Mouse (Mus musculus): ENCODE data around the gene Tlr4. TPM values are rescaled to one million over a fixed set of nuclear protein-coding genes. Genes with fewer than 3 reads are reported as not detected.

Tlr4 gene
- total and polyA plus RNA-seq, 3 experiments: 8.6 to 22.1 (median 19.0) TPM

DNA sequence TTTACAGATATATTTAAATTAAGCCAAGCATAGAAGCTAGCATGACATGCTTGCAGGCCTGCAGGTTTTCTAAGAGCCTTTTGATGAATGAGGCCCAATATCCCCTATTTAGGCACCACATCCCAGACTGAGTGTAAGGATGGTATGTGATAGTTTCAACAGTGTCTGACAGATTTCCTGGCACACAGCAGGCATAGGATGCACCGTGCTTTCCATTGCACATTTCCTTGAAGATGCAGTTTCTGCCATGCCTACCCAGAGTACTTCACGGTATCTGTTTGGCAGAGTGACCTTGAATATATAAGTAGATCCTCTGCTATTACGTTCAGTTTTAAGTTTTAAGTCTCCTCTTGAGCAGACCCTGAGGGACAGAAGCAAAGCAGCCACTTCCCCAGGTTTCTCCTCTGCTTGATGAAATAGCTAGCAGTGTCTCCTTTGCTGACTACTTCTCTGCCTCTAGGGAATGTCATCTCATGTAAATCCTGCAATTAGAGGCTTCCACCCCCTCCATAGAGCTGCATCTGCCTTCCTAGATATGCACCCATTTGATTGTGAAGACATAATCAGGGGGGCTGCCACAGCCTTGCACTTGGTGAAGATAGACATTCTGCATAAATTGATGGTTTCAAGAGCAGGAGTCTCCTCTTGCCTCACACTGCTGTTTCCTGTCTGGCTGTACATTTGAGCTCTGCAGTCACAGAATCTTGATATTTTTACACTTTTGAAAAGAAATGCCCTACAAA lies 92.4 kb downstream of the Tlr4 start (continued):
- TF ChIP-seq SIN3A (IDR thresholded peaks at IDR 0.05; ENCODE audit: low read length): no peak

DNA sequence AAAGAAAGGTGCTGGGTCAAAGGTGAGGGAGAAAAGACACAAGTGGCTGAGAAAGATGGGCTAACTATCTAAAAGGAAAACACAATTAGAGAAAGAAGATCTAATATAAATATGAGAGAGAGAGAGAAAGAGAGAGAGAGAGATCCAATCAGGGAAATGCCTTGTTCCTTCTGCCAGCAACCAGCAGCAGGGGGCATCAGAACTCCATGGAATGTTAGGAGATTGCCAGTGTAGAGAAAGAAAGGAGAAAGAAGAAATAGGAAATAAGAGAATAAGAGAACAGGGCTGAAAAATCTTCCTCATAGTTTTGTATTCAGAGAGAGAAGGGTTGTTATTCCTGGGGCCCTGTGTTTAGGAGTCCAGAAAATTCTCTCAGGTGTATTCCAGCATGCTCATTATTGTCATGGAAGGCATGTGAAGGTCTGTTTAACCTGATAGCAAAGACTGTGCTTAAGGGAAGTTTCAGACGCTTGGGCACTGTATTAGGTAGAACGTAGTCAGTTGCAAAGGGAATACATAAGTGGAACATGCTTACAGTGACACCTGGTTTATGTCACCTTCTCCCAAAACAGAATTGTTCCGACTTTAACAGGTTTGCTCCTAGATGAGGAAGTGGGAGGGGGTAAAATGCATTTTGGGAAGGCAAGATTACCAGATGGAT lies 96.4 kb downstream of the Tlr4 start:
- H3K4me1 ChIP-seq (ENCODE audit: control insufficient read depth in 1 of 2, insufficient read depth in 2 of 2): no peaks in the 10 kb centered on the region; a peak in 1 of 4 replicates
- H3K9me3 ChIP-seq (replicated peaks; ENCODE audit: low read length): no peaks in the 10 kb centered on the region
- H3K4me2 ChIP-seq (ENCODE audit: insufficient read depth, low read depth, poor library complexity, severe bottlenecking): no peak overlapping the region
- no peaks in the 10 kb centered on the region for H3K36me3 ChIP-seq (replicated peaks in 1 of 2; ENCODE audit: control insufficient read depth in 1 of 2, insufficient read depth in 1 of 2, low read length in 1 of 2)
- no peaks in the 10 kb centered on the region for H3K27me3 ChIP-seq (replicated peaks)
- no peak overlapping the region for H3K27ac ChIP-seq (ENCODE audit: insufficient read depth, low read depth)
- no peak overlapping the region for H3K4me3 ChIP-seq (replicated peaks in 1 of 3; ENCODE audit: low read depth in 2 of 3, low read length in 2 of 3, poor library complexity in 1 of 3)
- H3K9ac ChIP-seq (ENCODE audit: insufficient read depth, low read depth): no peak overlapping the region
- no peaks in the 10 kb centered on the region for H3K79me2 ChIP-seq (replicated peaks; ENCODE audit: control insufficient read depth, extremely low read depth, insufficient read depth, poor library complexity, severe bottlenecking)
- peak; percentile 4 for DNase-seq (ENCODE audit: extremely low read depth)
- peak in 1 of 2 experiments; percentile 45; a peak in 2 of 4 replicates for TF ChIP-seq CTCF (conservative IDR thresholded peaks at IDR 0.05 in 1 of 2, IDR thresholded peaks at IDR 0.05 in 1 of 2; ENCODE audit: low read depth in 2 of 2, low read length in 2 of 2)
- no peak for TF ChIP-seq TCF12 (IDR thresholded peaks at IDR 0.05; ENCODE audit: low read depth, low read length)
- peak; percentile 45 for TF ChIP-seq RAD21 (IDR thresholded peaks at IDR 0.05; ENCODE audit: low read depth, low read length)
- dilution Hi-C loops (cut with MboI; ENCODE audit: extremely low pct_ligation_motif_present, extremely low pct_unique_long_range_greater_than_20kb, low sequenced_read_pairs): no loop called here
- in situ Hi-C loops (cut with MboI; ENCODE audit: low pct_ligation_motif_present, low pct_unique_long_range_greater_than_20kb, low sequenced_read_pairs): no loop called here

DNA sequence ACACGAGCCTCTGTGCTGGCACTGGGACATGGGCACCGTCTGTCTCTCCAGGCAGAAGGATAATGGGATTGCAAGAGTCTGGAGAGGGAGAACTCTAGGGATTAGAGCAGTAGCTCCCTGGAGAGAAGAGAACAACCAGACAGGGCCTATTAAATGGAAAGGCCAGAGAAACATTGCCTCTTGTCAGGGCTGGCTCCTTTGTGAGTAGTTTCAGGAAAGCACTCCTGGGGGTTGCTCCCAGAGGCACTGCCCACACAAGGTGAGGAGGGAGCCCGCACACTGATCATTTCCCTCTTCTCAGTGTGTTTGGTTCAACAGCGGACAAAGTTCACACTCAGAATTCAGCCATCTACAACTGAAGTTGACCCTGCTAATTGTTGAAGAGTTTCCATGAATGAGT lies 98.7 kb downstream of the Tlr4 start:
- Histone ChIP-seq H3K36me3 (replicated peaks in 1 of 2; ENCODE audit: control insufficient read depth in 1 of 2, insufficient read depth in 1 of 2, low read length in 1 of 2) (no peaks in the 10 kb centered on the region), H3K27me3 (replicated peaks) (no peaks in the 10 kb centered on the region), H3K4me3 (replicated peaks in 1 of 3; ENCODE audit: low read depth in 2 of 3, low read length in 2 of 3, poor library complexity in 1 of 3) (no peak overlapping the region), H3K9me3 (replicated peaks; ENCODE audit: low read length) (no peaks in the 10 kb centered on the region), H3K9ac (ENCODE audit: insufficient read depth, low read depth) (no peak overlapping the region), H3K4me1 (ENCODE audit: control insufficient read depth in 1 of 2, insufficient read depth in 2 of 2) (no peaks in the 10 kb centered on the region; a peak in 1 of 4 replicates), H3K79me2 (replicated peaks; ENCODE audit: control insufficient read depth, extremely low read depth, insufficient read depth, poor library complexity, severe bottlenecking) (no peaks in the 10 kb centered on the region), H3K4me2 (ENCODE audit: insufficient read depth, low read depth, poor library complexity, severe bottlenecking) (no peak overlapping the region), H3K27ac (ENCODE audit: insufficient read depth, low read depth) (no peak overlapping the region)
- DNase-seq (ENCODE audit: extremely low read depth): no peak
- in situ Hi-C loops (cut with MboI; ENCODE audit: low pct_ligation_motif_present, low pct_unique_long_range_greater_than_20kb, low sequenced_read_pairs): no loop called here
- dilution Hi-C loops (cut with MboI; ENCODE audit: extremely low pct_ligation_motif_present, extremely low pct_unique_long_range_greater_than_20kb, low sequenced_read_pairs): no loop called here
- TF ChIP-seq MYC (IDR thresholded peaks at IDR 0.05; ENCODE audit: low read depth, low read length): no peak
- no peak for TF ChIP-seq NRF1 (IDR thresholded peaks at IDR 0.05; ENCODE audit: low read depth, low read length)
- TF ChIP-seq RCOR1 (conservative IDR thresholded peaks at IDR 0.05; ENCODE audit: low read depth, low read length): no peak

DNA sequence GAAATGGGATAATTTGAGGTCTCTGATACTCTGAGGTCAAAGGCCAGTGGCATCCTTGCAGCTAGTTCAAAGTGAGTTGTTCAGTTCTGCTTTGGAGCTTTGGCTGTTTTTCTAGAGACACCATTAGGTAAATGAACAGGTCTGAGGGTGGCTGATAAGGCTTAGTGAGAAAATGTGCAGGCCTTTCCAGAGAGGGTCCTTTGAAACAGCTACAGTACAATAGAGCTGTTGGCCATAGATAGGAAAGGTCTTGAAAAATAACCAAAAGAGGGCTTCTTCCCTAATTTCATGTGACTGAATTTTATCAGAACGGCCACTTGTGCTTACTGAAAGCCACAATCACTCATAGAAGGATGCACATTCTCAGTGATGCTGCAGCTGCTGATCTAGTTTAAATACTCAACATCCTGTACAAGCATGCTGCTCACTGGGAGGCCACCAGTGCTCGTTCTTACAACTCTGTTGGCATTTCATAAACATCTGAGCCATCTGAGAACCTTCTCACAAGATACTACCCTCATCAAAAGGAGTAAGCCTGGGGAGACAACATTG lies 100.2 kb downstream of the Tlr4 start:
- TF ChIP-seq ELF1 (IDR thresholded peaks at IDR 0.05; ENCODE audit: low read depth, low read length): no peak
- no peak for TF ChIP-seq NELFE (IDR thresholded peaks at IDR 0.05; ENCODE audit: low read depth, low read length)
- no peak for TF ChIP-seq POLR2A (IDR thresholded peaks at IDR 0.05; ENCODE audit: low read depth, low read length)
- dilution Hi-C loops (cut with MboI; ENCODE audit: extremely low pct_ligation_motif_present, extremely low pct_unique_long_range_greater_than_20kb, low sequenced_read_pairs) (no loop called here), in situ Hi-C loops (cut with MboI; ENCODE audit: low pct_ligation_motif_present, low pct_unique_long_range_greater_than_20kb, low sequenced_read_pairs) (no loop called here)
- Histone ChIP-seq H3K4me3 (replicated peaks in 1 of 3; ENCODE audit: low read depth in 2 of 3, low read length in 2 of 3, poor library complexity in 1 of 3) (no peak overlapping the region), H3K27me3 (replicated peaks) (no peaks in the 10 kb centered on the region), H3K4me2 (ENCODE audit: insufficient read depth, low read depth, poor library complexity, severe bottlenecking) (no peak overlapping the region), H3K36me3 (replicated peaks in 1 of 2; ENCODE audit: control insufficient read depth in 1 of 2, insufficient read depth in 1 of 2, low read length in 1 of 2) (no peaks in the 10 kb centered on the region), H3K9ac (ENCODE audit: insufficient read depth, low read depth) (no peak overlapping the region), H3K9me3 (replicated peaks; ENCODE audit: low read length) (no peaks in the 10 kb centered on the region), H3K4me1 (ENCODE audit: control insufficient read depth in 1 of 2, insufficient read depth in 2 of 2) (peaks cover 0 to 3% of the 10 kb centered on the region in 2 experiments; a peak in 1 of 4 replicates), H3K79me2 (replicated peaks; ENCODE audit: control insufficient read depth, extremely low read depth, insufficient read depth, poor library complexity, severe bottlenecking) (no peaks in the 10 kb centered on the region), H3K27ac (ENCODE audit: insufficient read depth, low read depth) (no peak overlapping the region)
- no peak for DNase-seq (ENCODE audit: extremely low read depth)
